Mouse (Mus musculus) megakaryocyte, embryonic 14.5 days (primary cell): ENCODE measurements at regions not wholly inside any gene's neighbourhood (a gene's known extent, or its start where the extent isn't known, plus 50 kb on each side); places are given as distances from the start of the nearest gene placed in this dataset.

Experiments
- FLI1 ChIP-seq: IDR thresholded peaks from 2 replicates; pipeline ENCODE4 v1.6.1; 2012; ENCODE audit warnings: low read length, inconsistent platforms, mixed read lengths
- GATA1 ChIP-seq: IDR thresholded peaks from 3 replicates; pipeline ENCODE4 v1.6.1; 2012; ENCODE audit warnings: mixed read lengths, low read length, inconsistent platforms, borderline replicate concordance

GRCm38 (mm10) chr11:22592706-22593105 is 80.8 kb downstream of the Tmem17 start:
- no peak for TF ChIP-seq GATA1
- TF ChIP-seq FLI1 = no peak
